Mouse (Mus musculus): ENCODE measurements at regions not wholly inside any gene's neighbourhood (a gene's known extent, or its start where the extent isn't known, plus 50 kb on each side); places are given as distances from the start of the nearest gene placed in this dataset.

GRCm38 (mm10) chr9:80688481-80689086 lies 223.3 kb upstream of the Impg1 start:
- DNase-seq (ENCODE audit: low spot score in 2 of 2): no peak

- no peak for DNase-seq (ENCODE audit: low spot score in 2 of 2)
These were observed 217.9 kb upstream of the Impg1 start for GRCm38 (mm10) chr9:80683030-80683692.

GRCm38 (mm10) chr9:80681709-80682108 lies 216.4 kb upstream of the Impg1 start:
- DNase-seq (ENCODE audit: low spot score in 2 of 2): no peak

DNA sequence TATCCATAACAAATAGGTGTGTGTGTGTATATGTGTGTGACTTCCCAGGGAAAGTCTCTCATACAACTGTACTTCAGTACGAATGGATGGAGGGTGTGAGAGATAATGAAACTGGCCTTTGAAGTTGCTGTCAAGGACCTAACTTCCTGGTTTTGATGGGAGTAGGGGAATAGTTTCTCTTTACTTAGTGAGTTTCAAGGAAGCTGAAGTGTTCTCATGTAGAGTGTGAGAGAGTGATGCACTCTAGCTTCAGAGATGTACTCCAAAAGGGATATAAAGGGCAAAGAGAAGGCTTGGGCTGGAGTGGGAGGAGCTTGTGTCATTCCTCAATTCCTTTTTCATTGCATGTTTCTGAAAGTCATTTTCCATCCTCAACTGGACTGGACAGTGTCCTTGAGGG lies 206.2 kb upstream of the Impg1 start:
- no peak for DNase-seq (ENCODE audit: low spot score in 2 of 2)

DNA sequence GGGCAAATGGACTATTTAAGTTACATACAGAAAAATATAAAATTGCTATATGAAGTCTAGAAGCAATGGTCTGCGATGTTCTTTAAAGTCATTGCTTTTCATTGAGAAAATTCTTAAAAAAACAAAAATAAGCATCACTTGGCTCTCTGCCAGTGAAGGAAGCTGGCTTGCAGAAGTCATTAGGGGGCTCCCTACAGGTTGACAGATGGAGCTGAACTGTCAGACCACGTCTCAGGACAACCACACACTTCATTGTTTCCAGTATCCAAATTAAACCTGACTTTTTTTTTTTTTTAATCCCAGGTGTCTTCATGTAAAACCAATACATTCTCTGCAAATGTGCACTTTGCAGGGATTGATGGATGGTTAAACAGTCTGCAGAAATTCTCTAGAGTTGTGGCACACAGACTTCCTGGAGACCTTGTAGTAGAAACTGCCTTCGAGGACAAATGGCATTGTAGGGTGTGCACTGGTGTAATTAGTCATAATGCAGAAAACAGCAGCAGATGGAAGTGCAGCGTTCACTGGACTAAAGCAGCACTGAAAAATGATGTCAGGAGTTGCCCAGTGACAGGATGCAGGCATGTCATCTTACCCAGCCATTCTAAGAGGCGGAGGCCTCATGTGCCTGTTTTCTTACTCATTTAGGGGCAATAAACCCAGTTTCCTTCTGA lies 203.4 kb upstream of the Impg1 start:
- no peak for DNase-seq (ENCODE audit: low spot score in 2 of 2)

DNA sequence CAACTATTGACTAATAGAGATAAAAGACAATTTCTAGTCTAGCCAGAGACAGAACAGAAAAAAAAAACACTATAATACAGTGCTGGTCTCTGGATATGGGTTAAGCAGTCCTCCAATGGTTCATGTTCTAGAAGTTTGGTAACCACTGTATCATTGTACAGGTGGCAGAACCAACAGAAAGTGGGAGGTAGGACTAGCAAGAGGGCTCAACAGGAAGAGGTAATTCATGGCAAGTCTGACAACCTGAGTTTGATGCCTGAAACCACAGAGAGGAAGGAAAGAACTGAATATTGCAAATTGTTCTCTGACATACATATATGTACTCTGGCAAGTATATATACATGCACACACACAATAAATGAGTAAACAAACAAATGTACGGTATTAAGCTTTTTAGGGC lies 193.5 kb upstream of the Impg1 start:
- no peak for DNase-seq (ENCODE audit: low spot score in 2 of 2)

- no peak for DNase-seq (ENCODE audit: low spot score in 2 of 2)
These were observed 149.8 kb upstream of the Impg1 start for GRCm38 (mm10) chr9:80615114-80615513.

GRCm38 (mm10) chr9:80600019-80600418 lies 134.7 kb upstream of the Impg1 start:
- no peak for DNase-seq (ENCODE audit: low spot score in 2 of 2)

- no peak for DNase-seq (ENCODE audit: low spot score in 2 of 2)
These were observed 100.2 kb upstream of the Impg1 start for GRCm38 (mm10) chr9:80565388-80566024.

DNA sequence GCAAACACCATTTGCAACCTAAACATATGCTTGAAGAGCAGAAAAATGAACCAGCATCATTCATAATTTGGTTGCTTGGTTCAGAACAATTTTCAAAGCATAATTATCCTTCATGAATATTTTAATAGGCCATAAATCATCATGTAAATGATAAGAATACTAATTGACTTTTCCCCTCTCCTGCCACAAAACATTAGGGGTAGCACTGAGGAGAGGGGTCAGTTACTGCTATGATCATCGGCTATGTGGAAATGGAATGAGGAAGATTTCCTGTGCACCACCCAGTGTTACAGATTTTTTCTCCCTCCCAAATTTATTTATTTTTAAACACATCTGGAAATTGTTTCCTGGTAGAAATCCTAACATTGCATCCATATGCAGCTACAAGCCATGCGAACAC lies 98.4 kb upstream of the Impg1 start:
- DNase-seq (ENCODE audit: low spot score in 2 of 2): no peak

GRCm38 (mm10) chr9:80555531-80556067 lies 90.3 kb upstream of the Impg1 start:
- DNase-seq (ENCODE audit: low spot score in 2 of 2): no peak
